Comparison of ENCODE assay signal across 9 mouse cellular contexts in genomic region chr1:21829909-21830455, GRCm38 (mm10).
DNase-seq lines count a peak whose midpoint lies in the region; ATAC-seq and TF ChIP-seq lines count a peak whose summit lies in the region.
"Had no signal": no experiment of that assay in that cellular context is flagged by ENCODE, and none has a peak within 500 bp of the region (broad histone marks: within the 10 kb centered on the region; RNA-seq: fewer than 3 reads in every experiment).

No protein-coding gene starts in this region.

- H3K36me3 ChIP-seq in lung, postnatal 0 days (ENCODE audit: insufficient read depth, low read length), result no peaks in the 10 kb centered on the region
- no peaks in the 10 kb centered on the region for H3K36me3 ChIP-seq in heart, embryonic 16.5 days (ENCODE audit: control insufficient read depth, insufficient read depth)

- no peaks in the 10 kb centered on the region for H3K4me1 ChIP-seq in lung, postnatal 0 days (ENCODE audit: insufficient read depth, low read depth, low read length)
- H3K4me1 ChIP-seq in heart, embryonic 16.5 days (ENCODE audit: control insufficient read depth, insufficient read depth, low read length), result peaks cover 7% of the 10 kb centered on the region; the same call in 1 of the 2 replicates

- no peaks in the 10 kb centered on the region for H3K27me3 ChIP-seq in lung, postnatal 0 days (replicated peaks; ENCODE audit: insufficient read depth, low read length)
- H3K27me3 ChIP-seq in heart, embryonic 16.5 days (ENCODE audit: control insufficient read depth, insufficient read depth, low read length), result no peaks in the 10 kb centered on the region

- DNase-seq in lung, postnatal 0 days (ENCODE audit: low spot score), result peak; percentile 31
- DNase-seq in lung, postnatal 14 days, result no peak
- DNase-seq in fibroblast of lung, adult 2 months (ENCODE audit: low read depth), result peak; percentile 24
- DNase-seq in testis, postnatal 14 days (ENCODE audit: low spot score), result no peak
- DNase-seq in right cerebral cortex, postnatal 36 days (ENCODE audit: low spot score in 2 of 2), result no peak
- DNase-seq: kidney, adult 9 months had no signal

- H3K4me2 ChIP-seq in lung, postnatal 0 days (replicated peaks; ENCODE audit: low read depth, low read length), result peak overlapping the region; percentile 33
- peak overlapping the region; percentile 53 for H3K4me2 ChIP-seq in heart, embryonic 16.5 days (ENCODE audit: low read depth, low read length)

- no peak for TF ChIP-seq EP300 in lung, postnatal 0 days (IDR thresholded peaks at IDR 0.05)

- H3K9me3 ChIP-seq in lung, postnatal 0 days (ENCODE audit: low read length), result no peaks in the 10 kb centered on the region
- no peaks in the 10 kb centered on the region for H3K9me3 ChIP-seq in heart, embryonic 16.5 days (replicated peaks; ENCODE audit: control insufficient read depth, low read length)

- ATAC-seq in lung, postnatal 0 days, result peak; percentile 70
- ATAC-seq in heart, embryonic 16.5 days (replicated peaks; ENCODE audit: extremely low read depth, insufficient read depth, low FRiP score), result peak; percentile 91
- ATAC-seq in monocyte, adult 5-6 weeks (replicated peaks; ENCODE audit: insufficient number of reproducible peaks, low FRiP score, low TSS enrichment, poor library complexity, severe bottlenecking), result peak; percentile 43; the same call in 1 of the 2 replicates

- H3K27ac ChIP-seq in lung, postnatal 0 days (ENCODE audit: low read length), result no peak overlapping the region
- H3K27ac ChIP-seq in heart, embryonic 16.5 days (ENCODE audit: low read length), result peak overlapping the region; percentile 84
- H3K27ac ChIP-seq: macrophage had no signal

- no peak overlapping the region for H3K9ac ChIP-seq in lung, postnatal 0 days (replicated peaks; ENCODE audit: low read depth)
- peak overlapping the region; percentile 64 for H3K9ac ChIP-seq in heart, embryonic 16.5 days (ENCODE audit: low read length)

- 45% methylated on average over 6 of the region's 6 CpGs for WGBS in lung, postnatal 0 days
- WGBS in heart, embryonic 16.5 days, result 17% methylated on average over 6 of the region's 6 CpGs

- no peak overlapping the region for H3K4me3 ChIP-seq in lung, postnatal 0 days (ENCODE audit: low read depth, low read length)
- peak overlapping the region; percentile 38 for H3K4me3 ChIP-seq in heart, embryonic 16.5 days (ENCODE audit: low read length)

- 0 out of 2 replicates have a peak, but pooled peaks have one; percentile 9 for TF ChIP-seq CTCF in lung, postnatal 0 days (IDR thresholded peaks at IDR 0.05)

Comparison
In these comparisons a context has a peak if more than half of its experiments do, and no peak if none do; other contexts are left out.
1. DNase-seq: peak in lung, postnatal 0 days (single experiment) and fibroblast of lung, adult 2 months (single experiment); none in lung, postnatal 14 days (single experiment), testis, postnatal 14 days (single experiment) and right cerebral cortex, postnatal 36 days (0 of 2).
2. Peak in every context shown above with its lines, with median percentiles within 50 percentile points of each other: ATAC-seq.